Mouse (Mus musculus): ENCODE results near the gene Olfr589. TPM values are rescaled to one million over a fixed set of nuclear protein-coding genes. Genes with fewer than 3 reads are reported as not detected.

Gene Olfr589
- polyA plus RNA-seq (2012; rRNA removed): not detected in 2 replicates

DNA sequence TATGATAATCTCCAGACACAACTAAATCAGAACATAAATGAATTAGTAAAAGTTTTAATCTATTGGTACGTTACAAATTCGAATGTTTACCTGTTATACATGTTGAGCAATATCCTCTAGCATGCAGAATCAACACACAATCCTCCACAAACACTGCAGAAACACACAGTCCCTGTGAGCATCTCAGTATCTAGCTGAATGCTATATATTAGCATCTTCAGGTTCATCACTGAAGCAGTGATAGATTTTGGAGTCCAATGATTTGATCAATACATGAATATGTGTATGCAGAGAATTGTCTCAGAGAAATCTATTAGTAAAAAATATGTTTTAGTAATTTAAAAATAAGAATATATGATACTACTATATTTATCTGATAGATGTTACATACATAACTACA lies at the start of gene Olfr589:
Gene Olfr589 (minus strand): TSS at position 101 of the 400 bp plus-strand sequence.

DNA sequence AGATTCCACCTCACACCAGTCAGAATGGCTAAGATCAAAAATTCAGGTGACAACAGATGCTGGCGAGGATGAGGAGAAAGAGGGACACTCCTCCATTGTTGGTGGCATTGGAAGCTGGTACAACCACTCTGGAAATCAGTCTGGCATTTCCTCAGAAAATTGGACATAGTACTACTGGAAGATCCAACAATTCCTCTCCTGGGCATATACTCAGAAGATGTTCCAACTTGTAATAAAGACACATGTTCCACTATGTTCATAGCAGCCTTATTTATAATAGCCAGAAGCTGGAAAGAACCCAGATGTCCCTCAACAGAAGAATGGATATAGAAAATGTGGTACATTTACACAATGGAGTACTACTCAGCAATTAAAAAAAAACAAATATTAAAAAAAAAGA lies 28.3 kb upstream of the Olfr589 start, which contains the start of gene Olfr592:
Gene Olfr592 (plus strand): TSS at position 301 of the 400 bp plus-strand sequence.

DNA sequence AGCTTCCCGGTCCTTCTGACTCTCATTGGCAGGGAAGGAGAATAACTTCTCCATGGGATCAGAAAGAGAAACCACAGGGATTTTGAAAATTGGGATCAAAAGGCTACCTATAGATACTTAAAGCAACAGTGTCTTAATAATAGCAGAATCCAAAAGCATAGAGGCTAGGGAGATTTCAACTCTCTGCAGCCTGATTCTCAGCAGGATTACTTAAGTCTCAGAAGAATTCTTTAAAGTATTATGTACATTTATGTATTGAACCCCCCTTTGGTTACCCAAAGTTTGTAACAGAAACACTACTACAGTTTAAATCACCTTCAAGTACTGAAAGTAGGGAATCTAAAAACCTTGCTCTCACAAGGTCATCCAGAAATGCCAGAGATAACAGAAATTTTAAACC lies 22.1 kb upstream of the Olfr589 start, which contains the start of gene Olfr591:
Gene Olfr591 (minus strand): TSS at position 101 of the 400 bp plus-strand sequence.

DNA sequence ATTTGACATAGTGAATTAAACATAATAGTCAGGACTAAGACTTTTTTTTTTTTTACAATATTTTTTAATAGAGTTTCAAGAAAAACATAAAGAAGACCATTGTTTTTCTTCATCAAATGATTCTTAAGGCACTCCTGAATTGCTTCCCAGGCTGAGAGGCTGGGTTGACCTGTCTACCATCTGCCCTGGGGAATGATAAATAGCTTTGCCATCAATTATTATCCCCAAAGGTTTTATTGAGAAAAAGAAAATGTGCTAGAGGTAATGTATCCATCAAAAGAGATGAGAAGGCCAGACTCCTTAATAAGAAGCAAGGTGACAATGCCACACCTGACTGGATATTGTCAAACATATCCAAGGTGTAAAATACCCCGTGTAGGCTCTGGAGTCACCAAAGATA lies 15.6 kb downstream of the Olfr589 start, which contains the start of gene Olfr588-ps1:
Gene Olfr588-ps1 (plus strand): TSS at position 301 of the 400 bp plus-strand sequence.

DNA sequence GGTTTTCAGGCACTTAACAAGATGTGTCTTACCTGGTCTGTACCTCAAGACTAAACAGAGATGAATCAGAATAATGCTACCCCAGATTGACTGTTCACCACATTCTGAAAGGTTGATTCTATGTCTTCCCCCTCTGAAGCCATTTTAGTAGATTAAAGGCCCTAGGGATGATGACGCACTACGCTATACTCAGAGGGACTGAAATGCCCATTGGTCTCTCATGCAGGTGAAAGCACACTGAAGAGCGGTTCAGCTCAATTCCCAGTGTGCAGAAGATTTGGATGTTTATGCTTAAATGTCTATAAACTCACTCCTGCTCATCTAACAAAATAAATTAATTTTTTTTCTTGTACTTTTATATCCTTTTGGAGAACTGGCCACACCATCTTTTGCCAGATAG lies 30.6 kb downstream of the Olfr589 start, which contains the start of gene Olfr586:
Gene Olfr586 (minus strand): TSS at position 101 of the 400 bp plus-strand sequence.

Other genes with a start within 250 kb of the Olfr589 start
- not detected in 2 replicates for gene Olfr571, start 238.8 kb downstream of the Olfr589 start, polyA plus RNA-seq (2012; rRNA removed)
- gene Olfr572, start 231.9 kb downstream of the Olfr589 start, polyA plus RNA-seq (2012; rRNA removed): not detected in 2 replicates
- gene Olfr573-ps1, start 213.8 kb downstream of the Olfr589 start, polyA plus RNA-seq (2012; rRNA removed): not detected in 2 replicates
- not detected in 2 replicates for gene Olfr574, start 207.9 kb downstream of the Olfr589 start, polyA plus RNA-seq (2012; rRNA removed)
- not detected in 2 replicates for gene Olfr575, start 197.6 kb downstream of the Olfr589 start, polyA plus RNA-seq (2012; rRNA removed)
- gene Olfr576, start 193.7 kb downstream of the Olfr589 start, polyA plus RNA-seq (2012; rRNA removed): not detected in 2 replicates
- gene Olfr577, start 180.4 kb downstream of the Olfr589 start, polyA plus RNA-seq (2012; rRNA removed): not detected in 2 replicates
- not detected in 2 replicates for gene Olfr578, start 167.0 kb downstream of the Olfr589 start, polyA plus RNA-seq (2012; rRNA removed)
- gene Olfr582, start 118.3 kb downstream of the Olfr589 start, polyA plus RNA-seq (2012; rRNA removed): not detected in 2 replicates
- gene Olfr583, start 105.1 kb downstream of the Olfr589 start, polyA plus RNA-seq (2012; rRNA removed): not detected in 2 replicates
- not detected in 2 replicates for gene Olfr584, start 74.5 kb downstream of the Olfr589 start, polyA plus RNA-seq (2012; rRNA removed)
- gene Olfr585, start 58.6 kb downstream of the Olfr589 start, polyA plus RNA-seq (2012; rRNA removed): not detected in 2 replicates
- not detected in 2 replicates for gene Olfr586, start 30.7 kb downstream of the Olfr589 start, polyA plus RNA-seq (2012; rRNA removed)
- not detected in 2 replicates for gene Olfr588-ps1, start 15.5 kb downstream of the Olfr589 start, polyA plus RNA-seq (2012; rRNA removed)
- gene Olfr591, start 22.0 kb upstream of the Olfr589 start, polyA plus RNA-seq (2012; rRNA removed): not detected in 2 replicates
- gene Olfr592, start 28.4 kb upstream of the Olfr589 start, polyA plus RNA-seq (2012; rRNA removed): not detected in 2 replicates
- gene Olfr593, start 55.5 kb upstream of the Olfr589 start, polyA plus RNA-seq (2012; rRNA removed): not detected in 2 replicates
- gene Olfr594, start 60.6 kb upstream of the Olfr589 start, polyA plus RNA-seq (2012; rRNA removed): not detected in 2 replicates
- gene Usp17ld, start 96.1 kb upstream of the Olfr589 start, polyA plus RNA-seq (2012; rRNA removed): not detected in 2 replicates
- not detected in 2 replicates for gene Olfr596, start 149.3 kb upstream of the Olfr589 start, polyA plus RNA-seq (2012; rRNA removed)
- gene Olfr597, start 160.0 kb upstream of the Olfr589 start, polyA plus RNA-seq (2012; rRNA removed): not detected in 2 replicates
- not detected in 2 replicates for gene Olfr598, start 167.2 kb upstream of the Olfr589 start, polyA plus RNA-seq (2012; rRNA removed)
- not detected in 2 replicates for gene Olfr599, start 179.6 kb upstream of the Olfr589 start, polyA plus RNA-seq (2012; rRNA removed)
- gene Olfr600, start 193.3 kb upstream of the Olfr589 start, polyA plus RNA-seq (2012; rRNA removed): not detected in 2 replicates
- gene Olfr601, start 206.3 kb upstream of the Olfr589 start, polyA plus RNA-seq (2012; rRNA removed): not detected in 2 replicates
- not detected in 2 replicates for gene Olfr603, start 229.8 kb upstream of the Olfr589 start, polyA plus RNA-seq (2012; rRNA removed)

Measured in liver, embryonic 18 days (tissue).